Mouse (Mus musculus) hindbrain, postnatal 0 days (tissue): ENCODE data around the gene 2410131K14Rik. TPM values are rescaled to one million over a fixed set of nuclear protein-coding genes. Genes with fewer than 3 reads are reported as not detected.

Source experiments
- ATAC-seq: fragments of 200-750 bp; cut with Nextera tagmentation; 2 replicates; pipeline ENCODE4 v1.8.0; 2017; ENCODE audit warnings: mild to moderate bottlenecking, moderate TSS enrichment, moderate library complexity
- DNase-seq: peaks from one replicate; pipeline ENCODE4 v3.0.0-alpha.2; 2015; ENCODE audit warnings: low spot score
- H3K27ac ChIP-seq: fragments of 300-500 bp; sonication (generic); 2 replicates; pipeline ENCODE4 v1.5.1; 2014; ENCODE audit warnings: mild to moderate bottlenecking
- H3K27me3 ChIP-seq: fragments of 300-500 bp; sonication (generic); 2 replicates; pipeline ENCODE4 v1.6.1; 2014; ENCODE audit warnings: low read length, mixed read lengths; ENCODE audit not compliant: insufficient read depth
- H3K36me3 ChIP-seq: fragments of 300-500 bp; sonication (generic); 2 replicates; pipeline ENCODE4 v1.6.1; 2014; ENCODE audit warnings: low read length, mixed read lengths; ENCODE audit not compliant: insufficient read depth
- H3K4me1 ChIP-seq: fragments of 300-500 bp; sonication (generic); 2 replicates; pipeline ENCODE4 v1.6.1; 2014; ENCODE audit warnings: antibody characterized with exemption, low read length, mixed read lengths; ENCODE audit not compliant: insufficient read depth
- H3K4me2 ChIP-seq: fragments of 300-500 bp; sonication (generic); 2 replicates; pipeline ENCODE4 v1.6.1; 2014; ENCODE audit warnings: low read depth, mild to moderate bottlenecking, low read length, moderate library complexity, mixed read lengths
- H3K4me3 ChIP-seq: fragments of 300-500 bp; sonication (generic); 2 replicates; pipeline ENCODE4 v1.5.1; 2014; ENCODE audit warnings: low read length
- H3K9ac ChIP-seq: fragments of 300-500 bp; sonication (generic); replicated peaks from 2 replicates; pipeline ENCODE4 v1.6.1; 2014; ENCODE audit warnings: mild to moderate bottlenecking, low read length, moderate library complexity, mixed read lengths
- H3K9me3 ChIP-seq: fragments of 300-500 bp; sonication (generic); 2 replicates; pipeline ENCODE4 v1.6.1; 2016; ENCODE audit warnings: low read length, mixed read lengths
- CTCF ChIP-seq: IDR thresholded peaks from 2 replicates; pipeline ENCODE4 v1.5.1; 2016; ENCODE audit warnings: antibody characterized with exemption, control low read depth, low read depth
- WGBS: fragments of 180-500 bp; shearing (Covaris S2); extraction: QIAGEN DNeasy Blood & Tissue Kit; methylation state at CpG from one replicate; pipeline ENCODE4 v1.1.7; 2014; 5-methylcytosine and 5-hydroxymethylcytosine counted together
- polyA plus RNA-seq: library from polyadenylated mRNA; unstranded; fragments of >200 nt; fragmentation: Nextera tagmentation; extraction: Ambion mirVana; gene quantifications from 2 replicates; pipeline ENCODE4 v1.2.1, GENCODE M21; 2015
- total RNA-seq: library from RNA; depleted of rRNA; stranded (reverse); fragments of >200 nt; gene quantifications from 2 replicates; pipeline ENCODE4 v1.2.3, GENCODE M21; 2014

2410131K14Rik gene
- total and polyA plus RNA-seq, 2 experiments from 2014 or later: 18.0 to 30.4 TPM

GRCm38 (mm10) chr5:118268987-118269386 lies 24.0 kb downstream of the 2410131K14Rik start:
- Histone ChIP-seq H3K4me3 (no peak overlapping the region; the same call in 1 of the 2 replicates), H3K27ac (no peak overlapping the region), H3K9me3 (no peaks in the 10 kb centered on the region), H3K4me2 (peak overlapping the region; percentile 45), H3K36me3 (no peaks in the 10 kb centered on the region), H3K27me3 (no peaks in the 10 kb centered on the region; the same call in 1 of the 2 replicates), H3K4me1 (peaks cover 5% of the 10 kb centered on the region), H3K9ac (no peak overlapping the region)
- ATAC-seq (peak; percentile 84), DNase-seq (peak; percentile 95)
- WGBS: 1% methylated on average over 13 of the region's 13 CpGs
- peak; percentile 94 for TF ChIP-seq CTCF

- H3K27me3 ChIP-seq: no peaks in the 10 kb centered on the region; the same call in 1 of the 2 replicates
- no peak overlapping the region for H3K4me3 ChIP-seq
- 65% methylated on average over 10 of the region's 10 CpGs for WGBS
- no peak for TF ChIP-seq CTCF
- no peak overlapping the region for H3K4me2 ChIP-seq
- DNase-seq (no peak), ATAC-seq (no peak)
- H3K9ac ChIP-seq: no peak overlapping the region
- H3K36me3 ChIP-seq: no peaks in the 10 kb centered on the region
- H3K9me3 ChIP-seq: no peaks in the 10 kb centered on the region
- H3K27ac ChIP-seq: no peak overlapping the region
- peaks cover 15% of the 10 kb centered on the region for H3K4me1 ChIP-seq
These were observed 26.6 kb downstream of the 2410131K14Rik start for GRCm38 (mm10) chr5:118271449-118272110.

GRCm38 (mm10) chr5:118273446-118273845 lies 28.4 kb downstream of the 2410131K14Rik start:
- Histone ChIP-seq H3K27me3 (no peaks in the 10 kb centered on the region; the same call in 1 of the 2 replicates), H3K27ac (no peak overlapping the region), H3K4me1 (peaks cover 17% of the 10 kb centered on the region), H3K4me2 (no peak overlapping the region), H3K36me3 (no peaks in the 10 kb centered on the region), H3K9me3 (no peaks in the 10 kb centered on the region), H3K9ac (no peak overlapping the region), H3K4me3 (no peak overlapping the region)
- ATAC-seq (no peak), DNase-seq (no peak)
- WGBS: 43% methylated on average over 7 of the region's 7 CpGs
- no peak for TF ChIP-seq CTCF

- no peak for TF ChIP-seq CTCF
- H3K9ac ChIP-seq: no peak overlapping the region
- DNase-seq (peak; percentile 86), ATAC-seq (peak; percentile 77)
- no peaks in the 10 kb centered on the region for H3K9me3 ChIP-seq
- no peaks in the 10 kb centered on the region for H3K36me3 ChIP-seq
- H3K4me2 ChIP-seq: peak overlapping the region; percentile 0; the same call in 1 of the 2 replicates
- H3K4me1 ChIP-seq: peaks cover 14% of the 10 kb centered on the region
- WGBS: 11% methylated on average over 9 of the region's 9 CpGs
- no peak overlapping the region for H3K27ac ChIP-seq
- no peak overlapping the region for H3K4me3 ChIP-seq
- no peaks in the 10 kb centered on the region; the same call in 1 of the 2 replicates for H3K27me3 ChIP-seq
These were observed 29.5 kb downstream of the 2410131K14Rik start for GRCm38 (mm10) chr5:118274546-118274945.

- Histone ChIP-seq H3K4me3 (no peak overlapping the region), H3K9me3 (no peaks in the 10 kb centered on the region), H3K4me1 (peaks cover 14% of the 10 kb centered on the region), H3K27ac (no peak overlapping the region), H3K27me3 (no peaks in the 10 kb centered on the region), H3K9ac (no peak overlapping the region), H3K4me2 (no peak overlapping the region), H3K36me3 (no peaks in the 10 kb centered on the region)
- DNase-seq (no peak), ATAC-seq (no peak; the same call in 1 of the 2 replicates)
- 27% methylated on average over 7 of the region's 7 CpGs for WGBS
- no peak for TF ChIP-seq CTCF
These were observed 31.3 kb downstream of the 2410131K14Rik start for GRCm38 (mm10) chr5:118276281-118276680.

- Histone ChIP-seq H3K36me3 (no peaks in the 10 kb centered on the region), H3K27me3 (no peaks in the 10 kb centered on the region), H3K27ac (no peak overlapping the region), H3K4me1 (peaks cover 14% of the 10 kb centered on the region), H3K9ac (no peak overlapping the region), H3K9me3 (no peaks in the 10 kb centered on the region), H3K4me2 (no peak overlapping the region), H3K4me3 (no peak overlapping the region)
- whole genome bisulfite sequencing: 11% methylated on average over 8 of the region's 8 CpGs
- no peak for TF ChIP-seq CTCF
- DNase-seq (peak; percentile 56), ATAC-seq (no peak)
These were observed 31.7 kb downstream of the 2410131K14Rik start for GRCm38 (mm10) chr5:118276711-118277110.

- Histone ChIP-seq H3K4me3 (no peak overlapping the region), H3K27me3 (no peaks in the 10 kb centered on the region), H3K36me3 (no peaks in the 10 kb centered on the region), H3K4me2 (no peak overlapping the region), H3K9me3 (no peaks in the 10 kb centered on the region), H3K27ac (no peak overlapping the region), H3K4me1 (peaks cover 14% of the 10 kb centered on the region), H3K9ac (no peak overlapping the region)
- ATAC-seq (no peak), DNase-seq (no peak)
- TF ChIP-seq CTCF: peak; percentile 30; the same call in 1 of the 2 replicates
- WGBS: 94% methylated on average over 18 of the region's 18 CpGs
These were observed 32.9 kb downstream of the 2410131K14Rik start for GRCm38 (mm10) chr5:118277741-118278495.
